Mouse (Mus musculus) liver, embryonic 14.5 days (tissue): ENCODE results near the gene Ston2. TPM values are rescaled to one million over a fixed set of nuclear protein-coding genes. Genes with fewer than 3 reads are reported as not detected.

Source experiments
- ATAC-seq: fragments of 200-750 bp; cut with Nextera tagmentation; 2 replicates; pipeline ENCODE4 v1.8.0; 2017; ENCODE audit warnings: moderate number of reproducible peaks, mild to moderate bottlenecking, moderate library complexity; ENCODE audit not compliant: insufficient read depth
- DNase-seq, 3 experiments: peaks; one replicate each; pipeline ENCODE4 v3.0.0-alpha.2; 2012 to 2013; ENCODE audit warnings: low read depth in 3 of 3, low spot score in 3 of 3
- H3K27ac ChIP-seq: fragments of 300-500 bp; sonication (generic); 2 replicates; pipeline ENCODE4 v1.5.1; 2014; ENCODE audit warnings: moderate library complexity, mild to moderate bottlenecking, control low read depth, inconsistent platforms
- H3K27me3 ChIP-seq: fragments of 300-500 bp; sonication (generic); 2 replicates; pipeline ENCODE4 v1.6.1; 2014; ENCODE audit warnings: mild to moderate bottlenecking, low read length, moderate library complexity; ENCODE audit not compliant: control insufficient read depth, insufficient read depth
- H3K36me3 ChIP-seq: fragments of 300-500 bp; sonication (generic); replicated peaks from 2 replicates; pipeline ENCODE4 v1.6.1; 2014; ENCODE audit warnings: low read depth; ENCODE audit not compliant: control insufficient read depth, insufficient read depth
- H3K4me1 ChIP-seq, 2 experiments: fragments of 200-500 bp in 1 of 2; fragments of 300-500 bp in 1 of 2; sonication (generic) in 1 of 2; replicated peaks; 2 replicates each; pipeline ENCODE4 v1.6.1; 2012 to 2014; ENCODE audit warnings: antibody characterized with exemption in 1 of 2, inconsistent platforms in 1 of 2, low read length in 1 of 2; ENCODE audit not compliant: control insufficient read depth in 2 of 2, insufficient read depth in 2 of 2
- H3K4me2 ChIP-seq: fragments of 300-500 bp; sonication (generic); 2 replicates; pipeline ENCODE4 v1.6.1; 2014; ENCODE audit warnings: low read depth, mild to moderate bottlenecking, control low read depth, moderate library complexity
- H3K4me3 ChIP-seq, 2 experiments: fragments of 200-500 bp in 1 of 2; fragments of 300-500 bp in 1 of 2; sonication (generic) in 1 of 2; 2 replicates each; pipeline ENCODE4 v1.5.1; 2012 to 2014; ENCODE audit warnings: low read depth in 2 of 2, low read length in 2 of 2, mild to moderate bottlenecking in 2 of 2, control low read depth in 1 of 2, inconsistent platforms in 1 of 2, moderate library complexity in 1 of 2; ENCODE audit not compliant: insufficient read depth in 1 of 2
- H3K9ac ChIP-seq: fragments of 300-500 bp; sonication (generic); replicated peaks from 2 replicates; pipeline ENCODE4 v1.6.1; 2014; ENCODE audit warnings: mild to moderate bottlenecking, control low read depth, moderate library complexity
- H3K9me3 ChIP-seq: fragments of 300-500 bp; sonication (generic); 2 replicates; pipeline ENCODE4 v1.6.1; 2016; ENCODE audit warnings: low read length, mixed read lengths; ENCODE audit not compliant: control insufficient read depth
- CTCF ChIP-seq: IDR thresholded peaks from 2 replicates; pipeline ENCODE4 v1.5.1; 2016; ENCODE audit warnings: antibody characterized with exemption, low read depth, control low read depth
- EP300 ChIP-seq: IDR thresholded peaks from 2 replicates; pipeline ENCODE4 v1.6.1; 2016; ENCODE audit warnings: antibody characterized with exemption, low read depth
- WGBS: fragments of 180-500 bp; shearing (Covaris S2); extraction: QIAGEN DNeasy Blood & Tissue Kit; methylation state at CpG from one replicate; pipeline ENCODE4 v1.1.7; 2014; ENCODE audit not compliant: insufficient replicate concordance; 5-methylcytosine and 5-hydroxymethylcytosine counted together
- polyA plus RNA-seq, 2 experiments: library from polyadenylated mRNA; depleted of rRNA in 1 of 2; stranded (reverse) in 1 of 2; unstranded in 1 of 2; fragments of >200 nt; fragmentation: Nextera tagmentation in 1 of 2; extraction: Ambion mirVana in 1 of 2; gene quantifications; 2 replicates each; pipeline versions ENCODE4 v1.2.1 to v1.2.3; 2012 to 2014

Gene Ston2
- polyA plus RNA-seq, 2 experiments = 15.4 to 26.6 TPM

GRCm38 (mm10) chr12:91745758-91746290 is 42.4 kb downstream of the Ston2 start:
- peak overlapping the region; percentile 65 to 94 for H3K4me3 ChIP-seq
- H3K4me1 ChIP-seq = peaks cover 60 to 64% of the 10 kb centered on the region in 2 experiments
- peak overlapping the region; percentile 83 for H3K9ac ChIP-seq
- H3K27me3 ChIP-seq = no peaks in the 10 kb centered on the region
- ATAC-seq = peak; percentile 92
- peak; percentile 84 for TF ChIP-seq EP300
- no peak for TF ChIP-seq CTCF
- peak; percentile 88 to 95 (median 90) for DNase-seq
- H3K27ac ChIP-seq = peak overlapping the region; percentile 96
- peak overlapping the region; percentile 81 for H3K4me2 ChIP-seq
- no peaks in the 10 kb centered on the region for H3K9me3 ChIP-seq
- 9% methylated on average over 11 of the region's 11 CpGs for WGBS
- H3K36me3 ChIP-seq = peaks cover 23% of the 10 kb centered on the region

GRCm38 (mm10) chr12:91744091-91744490 is 44.1 kb downstream of the Ston2 start:
- Histone ChIP-seq H3K4me1 (peaks cover 52 to 56% of the 10 kb centered on the region in 2 experiments), H3K27ac (no peak overlapping the region), H3K27me3 (no peaks in the 10 kb centered on the region), H3K4me2 (peak overlapping the region; percentile 81), H3K9ac (peak overlapping the region; percentile 37), H3K9me3 (no peaks in the 10 kb centered on the region), H3K36me3 (peaks cover 35% of the 10 kb centered on the region), H3K4me3 (peak overlapping the region; percentile 65 to 94)
- TF ChIP-seq EP300 (no peak), CTCF (no peak)
- WGBS = 26% methylated on average over 6 of the region's 6 CpGs
- DNase-seq (no peak), ATAC-seq (no peak)

GRCm38 (mm10) chr12:91742916-91743315 is 45.3 kb downstream of the Ston2 start:
- no peak for ATAC-seq
- whole genome bisulfite sequencing = 51% methylated on average over 7 of the region's 7 CpGs
- Histone ChIP-seq H3K4me3 (peak overlapping the region; percentile 25 to 65; a peak in 3 of 4 replicates), H3K9ac (no peak overlapping the region; the same call in 1 of the 2 replicates), H3K27me3 (no peaks in the 10 kb centered on the region), H3K36me3 (peaks cover 43% of the 10 kb centered on the region), H3K27ac (no peak overlapping the region), H3K9me3 (no peaks in the 10 kb centered on the region), H3K4me2 (peak overlapping the region; percentile 81), H3K4me1 (peaks cover 41 to 44% of the 10 kb centered on the region in 2 experiments)
- TF ChIP-seq CTCF = no peak
- no peak for DNase-seq

GRCm38 (mm10) chr12:91738381-91738780 is 49.8 kb downstream of the Ston2 start:
- no peak overlapping the region for H3K4me2 ChIP-seq
- no peaks in the 10 kb centered on the region for H3K27me3 ChIP-seq
- H3K4me1 ChIP-seq = peaks cover 9 to 40% of the 10 kb centered on the region in 2 experiments
- H3K27ac ChIP-seq = no peak overlapping the region
- H3K4me3 ChIP-seq = no peak overlapping the region
- TF ChIP-seq EP300 = no peak
- no peak for TF ChIP-seq CTCF
- no peak for ATAC-seq
- H3K9ac ChIP-seq = no peak overlapping the region
- WGBS = 82% methylated on average over 4 of the region's 4 CpGs
- H3K9me3 ChIP-seq = no peaks in the 10 kb centered on the region
- DNase-seq = no peak
- H3K36me3 ChIP-seq = peaks cover 58% of the 10 kb centered on the region

- H3K9me3 ChIP-seq = no peaks in the 10 kb centered on the region
- TF ChIP-seq EP300 = no peak
- no peak for TF ChIP-seq CTCF
- H3K9ac ChIP-seq = no peak overlapping the region
- no peak overlapping the region for H3K4me3 ChIP-seq
- DNase-seq = no peak
- 41% methylated on average over 15 of the region's 15 CpGs for whole genome bisulfite sequencing
- H3K27ac ChIP-seq = no peak overlapping the region
- H3K27me3 ChIP-seq = no peaks in the 10 kb centered on the region
- H3K36me3 ChIP-seq = peaks cover 48% of the 10 kb centered on the region
- peak; percentile 64 for ATAC-seq
- H3K4me2 ChIP-seq = no peak overlapping the region
- H3K4me1 ChIP-seq = peaks cover 0 to 28% of the 10 kb centered on the region in 2 experiments; a peak in 3 of 4 replicates
Measured at GRCm38 (mm10) chr12:91736221-91736980, 51.8 kb downstream of the Ston2 start.
